Mouse (Mus musculus): ENCODE measurements around the gene Chrnb1. TPM values are rescaled to one million over a fixed set of nuclear protein-coding genes. Genes with fewer than 3 reads are reported as not detected.
A peak's percentile ranks its signal among the peaks of the same experiment; 100 is the strongest.

Chrnb1 gene
- polyA plus RNA-seq, 1 experiment: 8.7 TPM

DNA sequence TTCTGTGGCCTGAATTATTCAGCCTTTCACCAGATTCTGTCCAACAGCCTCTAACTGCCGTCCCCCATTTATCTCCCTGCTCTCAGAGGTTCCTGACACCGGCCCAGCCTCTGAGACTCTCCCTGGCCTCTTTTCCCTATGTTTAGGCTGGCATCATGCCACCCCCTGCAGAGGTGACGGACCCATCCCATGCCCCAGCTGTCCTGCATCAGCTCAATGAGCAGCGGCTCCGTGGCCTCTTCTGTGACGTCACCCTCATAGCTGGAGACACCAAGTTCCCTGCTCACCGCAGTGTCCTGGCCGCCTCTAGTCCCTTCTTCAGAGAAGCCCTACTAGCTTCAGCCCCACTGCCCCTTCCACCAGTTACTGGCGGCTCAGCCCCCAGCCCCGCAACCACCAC lies 20.0 kb downstream of the Chrnb1 start:
- Histone ChIP-seq H3K27me3 (ENCODE audit: control insufficient read depth, insufficient read depth, low read length) (no peaks in the 10 kb centered on the region), H3K4me1 (ENCODE audit: control insufficient read depth, insufficient read depth, insufficient read length, low read length) (no peaks in the 10 kb centered on the region), H3K36me3 (ENCODE audit: control insufficient read depth, insufficient read depth, low read length) (peaks cover 5% of the 10 kb centered on the region; the same call in 1 of the 2 replicates), H3K27ac (ENCODE audit: insufficient read depth, low read depth, low read length) (no peak overlapping the region), H3K4me3 (ENCODE audit: low read depth, low read length) (no peak overlapping the region)
- 85% methylated on average over 10 of the region's 10 CpGs for WGBS
- TF ChIP-seq POLR2A (IDR thresholded peaks at IDR 0.05; ENCODE audit: low read depth, low read length) (no peak), CTCF (IDR thresholded peaks at IDR 0.05; ENCODE audit: extremely low read depth, insufficient read length, insufficient replicate concordance, low read depth, low read length) (no peak)

DNA sequence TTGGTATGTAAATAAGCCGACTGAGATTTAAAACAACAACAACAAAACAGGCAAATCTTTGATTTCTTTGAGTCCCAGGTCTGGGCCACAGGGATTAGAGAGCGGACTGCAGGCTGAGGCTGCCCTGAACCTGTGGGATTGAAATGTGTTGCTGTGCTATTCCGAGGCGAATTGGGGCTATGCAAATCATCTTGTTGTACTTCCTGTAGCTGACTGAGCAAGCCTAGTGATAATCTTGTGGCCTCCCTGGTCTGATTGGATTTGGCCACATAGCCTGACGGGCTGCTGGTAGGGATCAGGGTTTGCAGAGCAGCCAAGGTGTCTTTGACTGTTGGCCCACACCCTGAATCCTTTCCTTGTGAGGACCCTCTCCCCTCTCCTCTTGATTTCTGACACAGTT lies 20.8 kb downstream of the Chrnb1 start:
- Histone ChIP-seq H3K27ac (ENCODE audit: insufficient read depth, low read depth, low read length) (no peak overlapping the region), H3K4me3 (ENCODE audit: low read depth, low read length) (no peak overlapping the region), H3K27me3 (ENCODE audit: control insufficient read depth, insufficient read depth, low read length) (no peaks in the 10 kb centered on the region), H3K4me1 (ENCODE audit: control insufficient read depth, insufficient read depth, insufficient read length, low read length) (no peaks in the 10 kb centered on the region), H3K36me3 (ENCODE audit: control insufficient read depth, insufficient read depth, low read length) (peaks cover 5% of the 10 kb centered on the region; the same call in 1 of the 2 replicates)
- WGBS: 57% methylated on average over 5 of the region's 5 CpGs
- no peak for TF ChIP-seq CTCF (IDR thresholded peaks at IDR 0.05; ENCODE audit: extremely low read depth, insufficient read length, insufficient replicate concordance, low read depth, low read length)
- TF ChIP-seq POLR2A (IDR thresholded peaks at IDR 0.05; ENCODE audit: low read depth, low read length): no peak

GRCm38 (mm10) chr11:69767625-69767909 lies 28.2 kb downstream of the Chrnb1 start:
- Histone ChIP-seq H3K27ac (ENCODE audit: insufficient read depth, low read depth, low read length) (no peak overlapping the region), H3K4me1 (ENCODE audit: control insufficient read depth, insufficient read depth, insufficient read length, low read length) (peaks cover 3% of the 10 kb centered on the region), H3K4me3 (ENCODE audit: low read depth, low read length) (no peak overlapping the region), H3K36me3 (ENCODE audit: control insufficient read depth, insufficient read depth, low read length) (no peaks in the 10 kb centered on the region), H3K27me3 (ENCODE audit: control insufficient read depth, insufficient read depth, low read length) (no peaks in the 10 kb centered on the region)
- WGBS: 85% methylated on average over 4 of the region's 4 CpGs
- TF ChIP-seq CTCF (IDR thresholded peaks at IDR 0.05; ENCODE audit: extremely low read depth, insufficient read length, insufficient replicate concordance, low read depth, low read length) (no peak), POLR2A (IDR thresholded peaks at IDR 0.05; ENCODE audit: low read depth, low read length) (no peak)

DNA sequence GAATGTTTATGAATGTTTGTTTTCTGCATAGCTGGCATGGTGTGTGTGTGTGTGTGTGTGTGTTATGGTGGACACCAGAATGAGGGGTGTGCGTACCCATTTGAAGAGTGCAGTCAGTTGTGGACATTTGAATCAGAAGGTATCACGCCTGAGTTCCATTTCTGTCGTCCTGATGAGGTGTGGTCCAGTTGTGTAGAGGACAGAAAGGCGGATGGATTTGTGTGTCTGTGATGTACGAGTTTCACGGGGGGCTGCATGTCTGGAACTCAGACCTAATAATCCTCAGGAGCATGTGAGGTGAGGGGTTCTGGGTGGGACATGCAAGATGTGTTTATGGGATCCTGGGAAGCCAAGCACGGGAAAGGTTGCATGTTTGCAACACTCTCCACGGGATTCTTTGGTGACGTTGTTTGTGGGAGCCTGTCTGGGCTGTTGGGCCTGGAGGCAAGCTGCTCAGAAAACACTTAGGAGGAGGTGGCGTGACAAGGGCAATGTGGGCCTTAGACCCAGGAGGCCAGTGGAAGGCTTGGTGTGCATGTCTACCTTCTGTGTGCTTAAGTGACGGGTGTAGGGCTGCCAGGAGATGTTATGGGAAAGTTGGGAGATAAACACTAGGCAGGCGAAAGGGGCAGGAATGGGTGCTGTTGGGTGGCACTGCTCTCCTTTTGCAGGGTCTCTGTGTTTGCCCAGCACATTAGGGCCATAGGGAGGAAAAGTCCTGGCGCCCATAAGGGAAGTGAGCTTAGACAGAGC lies 28.7 kb downstream of the Chrnb1 start:
- no peak for TF ChIP-seq CTCF (IDR thresholded peaks at IDR 0.05; ENCODE audit: extremely low read depth, insufficient read length, insufficient replicate concordance, low read depth, low read length)
- peak; percentile 40; the same call in 1 of the 2 replicates for TF ChIP-seq POLR2A (IDR thresholded peaks at IDR 0.05; ENCODE audit: low read depth, low read length)
- 75% methylated on average over 13 of the region's 13 CpGs for WGBS
- Histone ChIP-seq H3K27me3 (ENCODE audit: control insufficient read depth, insufficient read depth, low read length) (no peaks in the 10 kb centered on the region), H3K4me1 (ENCODE audit: control insufficient read depth, insufficient read depth, insufficient read length, low read length) (peaks cover 3% of the 10 kb centered on the region), H3K27ac (ENCODE audit: insufficient read depth, low read depth, low read length) (0 out of 2 replicates have a peak overlapping the region, but pooled peaks have one; percentile 30), H3K4me3 (ENCODE audit: low read depth, low read length) (peak overlapping the region; percentile 29), H3K36me3 (ENCODE audit: control insufficient read depth, insufficient read depth, low read length) (no peaks in the 10 kb centered on the region)

GRCm38 (mm10) chr11:69766126-69766609 lies 29.6 kb downstream of the Chrnb1 start:
- no peaks in the 10 kb centered on the region for H3K27me3 ChIP-seq (ENCODE audit: control insufficient read depth, insufficient read depth, low read length)
- WGBS: under 1% methylated on average over 32 of the region's 37 CpGs

DNA sequence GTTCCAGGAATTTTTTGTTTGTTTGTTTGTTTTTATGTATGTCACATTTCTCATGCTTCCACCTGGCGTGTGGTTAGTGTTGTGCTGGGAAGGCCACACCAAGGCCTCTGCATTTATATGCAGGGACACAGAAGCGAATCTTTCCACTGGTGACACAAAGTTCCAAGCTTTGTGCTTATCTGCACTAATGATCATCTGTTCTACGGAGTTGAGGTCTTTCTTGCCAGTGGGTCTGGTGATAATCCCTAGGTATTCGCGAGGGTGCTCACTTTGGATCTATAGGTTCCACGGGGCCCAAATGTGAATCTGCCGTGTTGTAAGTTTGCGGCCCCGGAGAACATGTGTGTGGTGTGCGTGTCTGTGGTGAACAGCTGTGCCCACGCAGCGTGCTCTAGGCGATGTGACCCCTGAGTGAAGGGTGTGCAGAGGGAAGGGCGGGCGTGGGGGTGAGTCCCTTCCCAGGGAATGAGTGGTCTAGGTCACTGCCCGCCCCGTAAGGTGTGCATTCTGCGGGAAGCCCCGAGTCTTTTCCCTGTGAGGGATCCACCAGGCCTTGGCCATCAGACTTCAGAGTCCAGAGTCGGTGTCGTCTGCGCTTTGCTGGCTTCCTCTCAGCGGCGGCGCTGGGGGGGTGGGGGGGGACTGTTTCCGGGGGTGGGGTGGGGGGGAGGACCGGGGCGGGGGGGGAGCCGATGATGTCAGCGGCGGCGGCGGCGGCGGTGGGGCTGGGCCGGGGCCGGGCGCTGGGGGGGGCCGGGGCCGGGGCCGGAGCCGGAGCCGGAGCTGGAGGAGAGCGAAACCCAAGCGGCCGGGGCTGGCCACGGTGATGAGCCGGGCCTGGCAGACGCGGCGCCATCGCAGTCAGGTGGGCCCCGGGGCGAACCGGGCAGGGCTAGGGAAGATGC lies 30.3 kb downstream of the Chrnb1 start, which contains the start of gene Zbtb4:
Zbtb4 (plus strand) TSS at position 692 of the 905 bp plus-strand sequence.
- Histone ChIP-seq H3K36me3 (ENCODE audit: control insufficient read depth, insufficient read depth, low read length) (no peaks in the 10 kb centered on the region), H3K4me1 (ENCODE audit: control insufficient read depth, insufficient read depth, insufficient read length, low read length) (peaks cover 3% of the 10 kb centered on the region), H3K27ac (ENCODE audit: insufficient read depth, low read depth, low read length) (peak within 1 kb of the TSS; percentile 77), H3K4me3 (ENCODE audit: low read depth, low read length) (peak within 1 kb of the TSS; percentile 98), H3K27me3 (ENCODE audit: control insufficient read depth, insufficient read depth, low read length) (no peaks in the 10 kb centered on the region)
- WGBS: 27% methylated on average over 40 of the region's 55 CpGs
- TF ChIP-seq POLR2A (IDR thresholded peaks at IDR 0.05; ENCODE audit: low read depth, low read length) (no peak), CTCF (IDR thresholded peaks at IDR 0.05; ENCODE audit: extremely low read depth, insufficient read length, insufficient replicate concordance, low read depth, low read length) (no peak)

More at GRCm38 (mm10) chr11:69766126-69766609, 29.6 kb downstream of the Chrnb1 start:
- Histone ChIP-seq H3K4me1 (ENCODE audit: control insufficient read depth, insufficient read depth, insufficient read length, low read length) (peaks cover 3% of the 10 kb centered on the region), H3K27ac (ENCODE audit: insufficient read depth, low read depth, low read length) (peak overlapping the region; percentile 77), H3K4me3 (ENCODE audit: low read depth, low read length) (peak overlapping the region; percentile 98), H3K36me3 (ENCODE audit: control insufficient read depth, insufficient read depth, low read length) (no peaks in the 10 kb centered on the region)
- TF ChIP-seq CTCF (IDR thresholded peaks at IDR 0.05; ENCODE audit: extremely low read depth, insufficient read length, insufficient replicate concordance, low read depth, low read length): no peak
- TF ChIP-seq POLR2A (IDR thresholded peaks at IDR 0.05; ENCODE audit: low read depth, low read length): peak; percentile 24; the same call in 1 of the 2 replicates
